Mouse (Mus musculus) midbrain, embryonic 13.5 days (tissue): ENCODE measurements around the gene Mapkapk3. TPM values are rescaled to one million over a fixed set of nuclear protein-coding genes. Genes with fewer than 3 reads are reported as not detected.

Experiments
- ATAC-seq: fragments of 200-750 bp; cut with Nextera tagmentation; 2 replicates; pipeline ENCODE4 v1.8.0; 2017; ENCODE audit warnings: mild to moderate bottlenecking, moderate TSS enrichment, moderate library complexity
- H3K27ac ChIP-seq: fragments of 300-500 bp; sonication (generic); 2 replicates; pipeline ENCODE4 v1.5.1; 2015; ENCODE audit warnings: inconsistent platforms, mild to moderate bottlenecking, moderate library complexity
- H3K27me3 ChIP-seq: fragments of 300-500 bp; sonication (generic); 2 replicates; pipeline ENCODE4 v1.6.1; 2015; ENCODE audit warnings: mild to moderate bottlenecking, inconsistent platforms
- H3K36me3 ChIP-seq: fragments of 300-500 bp; sonication (generic); 2 replicates; pipeline ENCODE4 v1.6.1; 2015; ENCODE audit warnings: mild to moderate bottlenecking, inconsistent platforms
- H3K4me1 ChIP-seq: fragments of 300-500 bp; sonication (generic); replicated peaks from 2 replicates; pipeline ENCODE4 v1.6.1; 2015; ENCODE audit warnings: inconsistent platforms
- H3K4me2 ChIP-seq: fragments of 300-500 bp; sonication (generic); replicated peaks from 2 replicates; pipeline ENCODE4 v1.6.1; 2015; ENCODE audit warnings: moderate library complexity, mild to moderate bottlenecking, inconsistent platforms
- H3K4me3 ChIP-seq: fragments of 300-500 bp; sonication (generic); replicated peaks from 2 replicates; pipeline ENCODE4 v1.5.1; 2015; ENCODE audit warnings: mild to moderate bottlenecking, inconsistent platforms
- H3K9ac ChIP-seq: fragments of 300-500 bp; sonication (generic); replicated peaks from 2 replicates; pipeline ENCODE4 v1.6.1; 2015; ENCODE audit warnings: mild to moderate bottlenecking, inconsistent platforms
- H3K9me3 ChIP-seq: fragments of 300-500 bp; sonication (generic); 2 replicates; pipeline ENCODE4 v1.6.1; 2016; ENCODE audit warnings: mild to moderate bottlenecking, inconsistent platforms
- WGBS: fragments of 180-500 bp; shearing (Covaris S2); methylation state at CpG from one replicate; pipeline ENCODE4 v1.1.7; 2015; 5-methylcytosine and 5-hydroxymethylcytosine counted together
- microRNA-seq: library from miRNA; unstranded; fragments of <30 nt; microRNA quantifications from one replicate; pipeline ENCODE4, GENCODE M21; 2016
- polyA plus RNA-seq: library from polyadenylated mRNA; unstranded; fragments of >200 nt; fragmentation: Nextera tagmentation; extraction: Ambion mirVana; gene quantifications from 2 replicates; pipeline ENCODE4 v1.2.1, GENCODE M21; 2015

Mapkapk3 gene
- polyA plus RNA-seq, 1 experiment from 2014 or later: 1.9 TPM

DNA sequence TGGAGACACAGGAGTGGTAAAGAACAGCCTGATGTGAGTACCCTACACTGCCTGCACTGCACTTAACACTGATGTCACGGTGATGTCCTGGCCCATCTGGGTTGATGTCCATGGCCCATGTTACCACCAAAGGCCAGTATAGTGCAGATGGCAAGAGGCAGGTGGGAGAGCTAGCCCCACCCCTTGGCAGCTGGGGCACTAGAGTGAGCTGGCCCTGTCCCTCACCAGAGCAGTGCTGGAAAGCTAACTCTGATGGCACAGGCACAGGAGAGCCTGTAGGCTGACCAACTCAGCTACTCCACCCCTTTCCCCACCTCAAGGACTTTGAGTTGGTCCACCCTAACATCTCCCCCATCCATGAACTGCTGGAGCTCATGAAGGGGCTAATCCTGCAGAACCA is 65.1 kb downstream of the Mapkapk3 start:
- no peak overlapping the region for H3K4me2 ChIP-seq
- no peak overlapping the region for H3K9ac ChIP-seq
- H3K4me1 ChIP-seq: peaks cover under 1% of the 10 kb centered on the region
- no peak overlapping the region for H3K4me3 ChIP-seq
- H3K36me3 ChIP-seq: no peaks in the 10 kb centered on the region
- WGBS: 87% methylated on average over 1 of the region's 1 CpGs
- H3K9me3 ChIP-seq: no peaks in the 10 kb centered on the region
- no peak for ATAC-seq
- no peaks in the 10 kb centered on the region for H3K27me3 ChIP-seq
- no peak overlapping the region for H3K27ac ChIP-seq

Small RNAs within 50 kb of the gene (microRNA-seq; reads per million reads assigned to microRNA genes)
- gene Gm22238: not detected

Other genes with a start within 250 kb of the Mapkapk3 start
- 14.0 and 20.2 TPM in 2 replicates for gene Dock3, start 58.0 kb downstream of the Mapkapk3 start, polyA plus RNA-seq
- 6.3 and 6.6 TPM in 2 replicates for gene Cish, start 6.1 kb upstream of the Mapkapk3 start, polyA plus RNA-seq
- gene Hemk1, start 48.5 kb upstream of the Mapkapk3 start, polyA plus RNA-seq: 17.5 and 18.1 TPM in 2 replicates
- gene 6430571L13Rik, start 50.7 kb upstream of the Mapkapk3 start, polyA plus RNA-seq: 6.4 and 8.2 TPM in 2 replicates
- gene Cacna2d2, start 109.7 kb upstream of the Mapkapk3 start, polyA plus RNA-seq: 5.9 and 7.1 TPM in 2 replicates
- gene Tmem115, start 244.1 kb upstream of the Mapkapk3 start, polyA plus RNA-seq: 38.6 and 41.3 TPM in 2 replicates